Mouse (Mus musculus) fibroblast of lung, adult 2 months (primary cell): ENCODE data around the gene Asb17.

Source experiments
- DNase-seq: peaks from one replicate; pipeline ENCODE4 v3.0.0-alpha.2; 2011; ENCODE audit warnings: low read depth

The Asb17 gene

GRCm38 (mm10) chr3:153888141-153888540 lies 44.1 kb downstream of the Asb17 start:
- no peak for DNase-seq

- DNase-seq = no peak
Observed at GRCm38 (mm10) chr3:153889188-153889781, 45.3 kb downstream of the Asb17 start.

DNA sequence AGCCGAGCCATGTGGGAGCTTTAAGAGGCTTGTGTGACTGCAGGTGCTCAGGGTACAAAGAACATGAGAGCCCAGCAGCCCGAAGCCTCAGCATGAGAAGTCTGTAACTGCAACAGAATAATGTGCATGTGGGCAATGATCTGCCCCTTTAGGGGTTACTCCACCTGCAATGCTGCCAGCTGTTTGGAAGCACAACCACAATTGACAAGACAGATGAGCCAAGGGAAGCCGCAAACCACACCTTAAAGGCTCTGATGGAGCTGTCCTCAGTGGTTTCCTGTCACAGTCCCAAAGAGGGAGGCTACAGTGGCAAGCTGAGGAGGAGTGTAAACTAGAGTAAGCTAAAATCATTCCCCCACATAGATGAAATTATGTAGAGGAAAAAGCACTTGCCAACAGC lies 51.4 kb downstream of the Asb17 start:
- no peak for DNase-seq

GRCm38 (mm10) chr3:153897216-153897615 lies 53.2 kb downstream of the Asb17 start:
- no peak for DNase-seq

DNA sequence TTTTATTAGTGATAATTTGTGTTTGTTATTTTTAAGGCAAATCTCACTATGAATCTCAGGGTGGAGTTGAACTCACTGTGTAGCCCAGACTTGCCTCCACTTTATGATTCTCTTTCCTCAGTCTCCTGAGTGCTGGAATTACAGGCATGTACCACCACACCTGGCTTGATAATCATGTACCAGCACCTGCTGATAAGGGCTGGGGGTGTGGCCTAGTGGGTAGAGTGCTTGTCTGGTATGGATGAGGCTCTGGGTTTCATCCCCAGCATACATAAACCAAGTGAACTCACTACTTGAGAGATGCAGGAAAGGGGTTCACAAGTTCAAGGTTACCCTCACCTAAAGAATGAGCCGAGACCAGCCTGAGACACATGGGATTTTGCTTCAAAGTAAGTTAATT lies 57.9 kb downstream of the Asb17 start:
- no peak for DNase-seq

GRCm38 (mm10) chr3:153902595-153902994 lies 58.6 kb downstream of the Asb17 start:
- DNase-seq = no peak

DNA sequence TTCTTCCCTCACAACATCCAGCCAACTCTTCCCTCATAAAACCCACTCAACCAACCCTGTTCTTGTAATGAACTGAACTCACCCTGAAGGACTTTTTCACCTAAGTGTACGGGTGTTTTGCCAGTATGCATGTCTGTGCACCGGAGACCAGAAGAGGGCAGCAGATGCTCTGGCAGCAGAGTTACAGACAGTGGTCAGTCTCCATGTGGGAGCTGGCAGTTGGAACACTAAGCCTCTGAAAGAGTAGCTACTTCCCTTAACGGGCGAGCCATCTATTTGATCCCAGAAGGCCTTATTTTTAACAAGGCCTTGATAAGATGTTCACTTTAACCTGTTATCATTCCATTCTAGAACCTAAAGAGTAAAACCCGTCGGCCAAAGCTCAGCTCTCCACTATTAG lies 60.6 kb downstream of the Asb17 start:
- peak; percentile 48 for DNase-seq
